Mouse (Mus musculus) heart, postnatal 0 days (tissue): ENCODE results near the gene Myo15b. TPM values are rescaled to one million over a fixed set of nuclear protein-coding genes. Genes with fewer than 3 reads are reported as not detected.

Source experiments
- ATAC-seq: fragments of 200-750 bp; cut with Nextera tagmentation; 2 replicates; pipeline ENCODE4 v1.8.0; 2017; ENCODE audit warnings: low read depth, moderate number of reproducible peaks, moderate library complexity; ENCODE audit not compliant: insufficient read depth
- DNase-seq: peaks from one replicate; pipeline ENCODE4 v3.0.0-alpha.2; 2016; ENCODE audit warnings: low spot score
- H3K27ac ChIP-seq: fragments of 300-500 bp; sonication (generic); 2 replicates; pipeline ENCODE4 v1.5.1; 2014; ENCODE audit warnings: low read depth, mild to moderate bottlenecking
- H3K27me3 ChIP-seq: fragments of 300-500 bp; sonication (generic); 2 replicates; pipeline ENCODE4 v1.6.1; 2014; ENCODE audit warnings: low read length, mixed read lengths; ENCODE audit not compliant: control insufficient read depth, insufficient read depth
- H3K36me3 ChIP-seq: fragments of 300-500 bp; sonication (generic); replicated peaks from 2 replicates; pipeline ENCODE4 v1.6.1; 2014; ENCODE audit warnings: low read length, mixed read lengths; ENCODE audit not compliant: control insufficient read depth, insufficient read depth
- H3K4me1 ChIP-seq: fragments of 300-500 bp; sonication (generic); 2 replicates; pipeline ENCODE4 v1.6.1; 2014; ENCODE audit warnings: antibody characterized with exemption; ENCODE audit not compliant: control insufficient read depth, insufficient read depth
- H3K4me2 ChIP-seq: fragments of 300-500 bp; sonication (generic); 2 replicates; pipeline ENCODE4 v1.6.1; 2014; ENCODE audit warnings: low read depth, mild to moderate bottlenecking, low read length, moderate library complexity
- H3K4me3 ChIP-seq: fragments of 300-500 bp; sonication (generic); 2 replicates; pipeline ENCODE4 v1.5.1; 2014; ENCODE audit warnings: low read depth, low read length
- H3K9ac ChIP-seq: fragments of 300-500 bp; sonication (generic); replicated peaks from 2 replicates; pipeline ENCODE4 v1.6.1; 2014; ENCODE audit warnings: low read depth, low read length, mixed read lengths
- H3K9me3 ChIP-seq: fragments of 300-500 bp; sonication (generic); replicated peaks from 2 replicates; pipeline ENCODE4 v1.6.1; 2016; ENCODE audit warnings: low read length; ENCODE audit not compliant: control insufficient read depth
- CTCF ChIP-seq: IDR thresholded peaks from 2 replicates; pipeline ENCODE4 v1.5.1; 2016; ENCODE audit warnings: antibody characterized with exemption, control low read depth, low read depth
- EP300 ChIP-seq: IDR thresholded peaks from 2 replicates; pipeline ENCODE4 v1.6.1; 2016; ENCODE audit warnings: antibody characterized with exemption, low read depth
- WGBS: fragments of 180-500 bp; shearing (Covaris S2); extraction: QIAGEN DNeasy Blood & Tissue Kit; methylation state at CpG from one replicate; pipeline ENCODE4 v1.1.7; 2014; 5-methylcytosine and 5-hydroxymethylcytosine counted together
- polyA plus RNA-seq: library from polyadenylated mRNA; unstranded; fragments of >200 nt; fragmentation: Nextera tagmentation; extraction: Ambion mirVana; gene quantifications from 2 replicates; pipeline ENCODE4 v1.2.1, GENCODE M21; 2015
- total RNA-seq: library from RNA; depleted of rRNA; stranded (reverse); fragments of >200 nt; gene quantifications from 2 replicates; pipeline ENCODE4 v1.2.3, GENCODE M21; 2014; ENCODE audit warnings: low replicate concordance

The Myo15b gene
- total and polyA plus RNA-seq, 2 experiments from 2014 or later: 0.04 TPM; not detected in 1

- ATAC-seq (no peak), DNase-seq (no peak)
- Histone ChIP-seq H3K9me3 (no peaks in the 10 kb centered on the region), H3K36me3 (no peaks in the 10 kb centered on the region), H3K4me3 (no peak overlapping the region), H3K4me2 (no peak overlapping the region), H3K27me3 (peaks cover 11% of the 10 kb centered on the region; the same call in 1 of the 2 replicates), H3K4me1 (0 out of 2 replicates have a peak, but pooled peaks cover 4% of the 10 kb centered on the region), H3K9ac (no peak overlapping the region), H3K27ac (no peak overlapping the region)
- TF ChIP-seq CTCF (no peak), EP300 (no peak)
- WGBS: 83% methylated on average over 11 of the region's 11 CpGs
These were observed 28.2 kb downstream of the Myo15b start for GRCm38 (mm10) chr11:115886446-115886845.

- TF ChIP-seq EP300: no peak
- no peak for TF ChIP-seq CTCF
- H3K4me1 ChIP-seq: 0 out of 2 replicates have a peak, but pooled peaks cover 4% of the 10 kb centered on the region
- H3K4me2 ChIP-seq: no peak overlapping the region
- DNase-seq (no peak), ATAC-seq (no peak)
- H3K36me3 ChIP-seq: no peaks in the 10 kb centered on the region
- H3K9ac ChIP-seq: no peak overlapping the region
- H3K9me3 ChIP-seq: no peaks in the 10 kb centered on the region
- WGBS: 93% methylated on average over 5 of the region's 5 CpGs
- H3K27ac ChIP-seq: no peak overlapping the region
- peaks cover 7% of the 10 kb centered on the region; the same call in 1 of the 2 replicates for H3K27me3 ChIP-seq
- no peak overlapping the region for H3K4me3 ChIP-seq
These were observed 29.8 kb downstream of the Myo15b start for GRCm38 (mm10) chr11:115888020-115888419.

GRCm38 (mm10) chr11:115889159-115889558 lies 31.0 kb downstream of the Myo15b start:
- DNase-seq: no peak
- H3K27me3 ChIP-seq: no peaks in the 10 kb centered on the region
- H3K36me3 ChIP-seq: peaks cover 11% of the 10 kb centered on the region
- H3K4me1 ChIP-seq: 0 out of 2 replicates have a peak, but pooled peaks cover 4% of the 10 kb centered on the region
- WGBS: 83% methylated on average over 6 of the region's 6 CpGs
- no peak overlapping the region for H3K4me2 ChIP-seq
- ATAC-seq: no peak
- no peak overlapping the region for H3K4me3 ChIP-seq
- TF ChIP-seq CTCF (no peak), EP300 (no peak)
- no peak overlapping the region for H3K27ac ChIP-seq
- no peaks in the 10 kb centered on the region for H3K9me3 ChIP-seq
- no peak overlapping the region for H3K9ac ChIP-seq

- TF ChIP-seq EP300 (no peak), CTCF (no peak)
- H3K4me1 ChIP-seq: 0 out of 2 replicates have a peak, but pooled peaks cover 3% of the 10 kb centered on the region
- WGBS: 48% methylated on average over 6 of the region's 6 CpGs
- H3K36me3 ChIP-seq: peaks cover 23% of the 10 kb centered on the region
- H3K27me3 ChIP-seq: no peaks in the 10 kb centered on the region
- no peak overlapping the region for H3K4me3 ChIP-seq
- DNase-seq (no peak), ATAC-seq (no peak)
- H3K27ac ChIP-seq: no peak overlapping the region
- no peaks in the 10 kb centered on the region for H3K9me3 ChIP-seq
- H3K4me2 ChIP-seq: no peak overlapping the region
- no peak overlapping the region for H3K9ac ChIP-seq
These were observed 34.0 kb downstream of the Myo15b start for GRCm38 (mm10) chr11:115892213-115892612.

GRCm38 (mm10) chr11:115893071-115893470 lies 34.9 kb downstream of the Myo15b start:
- H3K4me2 ChIP-seq: no peak overlapping the region
- H3K27ac ChIP-seq: no peak overlapping the region
- peaks cover 23% of the 10 kb centered on the region for H3K36me3 ChIP-seq
- no peaks in the 10 kb centered on the region for H3K4me1 ChIP-seq
- 81% methylated on average over 9 of the region's 9 CpGs for WGBS
- TF ChIP-seq EP300 (no peak), CTCF (no peak)
- ATAC-seq (no peak), DNase-seq (no peak)
- H3K9ac ChIP-seq: no peak overlapping the region
- H3K27me3 ChIP-seq: no peaks in the 10 kb centered on the region
- H3K4me3 ChIP-seq: no peak overlapping the region
- H3K9me3 ChIP-seq: no peaks in the 10 kb centered on the region
